Mouse (Mus musculus) small intestine, adult 2 months (tissue): ENCODE measurements at regions not wholly inside any gene's neighbourhood (a gene's known extent, or its start where the extent isn't known, plus 50 kb on each side); places are given as distances from the start of the nearest gene placed in this dataset.

ENCODE experiments used
- CTCF ChIP-seq: fragments of 200-500 bp; IDR thresholded peaks from 2 replicates; pipeline ENCODE4 v1.5.1; 2012; ENCODE audit warnings: low read depth, mild to moderate bottlenecking, control low read depth, inconsistent platforms, low read length, moderate library complexity, mixed read lengths; ENCODE audit not compliant: insufficient replicate concordance, insufficient read length; ENCODE audit errors: extremely low read depth
- POLR2A ChIP-seq: fragments of 200-500 bp; IDR thresholded peaks from 2 replicates; pipeline ENCODE4 v1.6.1; 2012; ENCODE audit warnings: low read depth, mild to moderate bottlenecking, control low read depth, inconsistent platforms, low read length, moderate library complexity

GRCm38 (mm10) chr2:92695869-92696268 lies 96.4 kb downstream of the Chst1 start:
- TF ChIP-seq CTCF (no peak), POLR2A (no peak)
